Mouse (Mus musculus) ES-Bruce4 (cell line): ENCODE measurements at regions not wholly inside any gene's neighbourhood (a gene's known extent, or its start where the extent isn't known, plus 50 kb on each side); places are given as distances from the start of the nearest gene placed in this dataset.
A peak's percentile ranks its signal among the peaks of the same experiment; 100 is the strongest.

ENCODE experiments used
- H3K27ac ChIP-seq: 2 replicates; pipeline ENCODE4 v1.5.1; 2012; ENCODE audit warnings: low read length, inconsistent platforms; ENCODE audit not compliant: insufficient read depth
- H3K27me3 ChIP-seq: 2 replicates; pipeline ENCODE4 v1.6.1; 2012; ENCODE audit warnings: mild to moderate bottlenecking, low read length, inconsistent platforms; ENCODE audit not compliant: control insufficient read depth, poor library complexity, insufficient read depth, severe bottlenecking
- H3K36me3 ChIP-seq: 2 replicates; pipeline ENCODE4 v1.6.1; 2012; ENCODE audit warnings: inconsistent platforms, mild to moderate bottlenecking, low read length, moderate library complexity; ENCODE audit not compliant: control insufficient read depth, poor library complexity, insufficient read depth, severe bottlenecking
- H3K4me1 ChIP-seq: one replicate; pipeline ENCODE4 v1.8.1; 2011; ENCODE audit warnings: low read length; ENCODE audit not compliant: control insufficient read depth, insufficient read depth
- H3K4me3 ChIP-seq: 2 replicates; pipeline ENCODE4 v1.5.1; 2011; ENCODE audit warnings: low read depth, mild to moderate bottlenecking, low read length
- H3K9ac ChIP-seq: 2 replicates; pipeline ENCODE4 v1.6.1; 2012; ENCODE audit warnings: low read depth, mild to moderate bottlenecking, inconsistent platforms; ENCODE audit not compliant: poor library complexity, severe bottlenecking
- H3K9me3 ChIP-seq: replicated peaks from 2 replicates; pipeline ENCODE4 v1.6.1; 2012; ENCODE audit warnings: mild to moderate bottlenecking, low read length, inconsistent platforms; ENCODE audit not compliant: control insufficient read depth, poor library complexity, insufficient read depth, severe bottlenecking
- CTCF ChIP-seq: IDR thresholded peaks from one replicate; pipeline ENCODE4 v1.8.1; 2011; ENCODE audit warnings: low read depth, low read length
- EP300 ChIP-seq: IDR thresholded peaks from 2 replicates; pipeline ENCODE4 v1.6.1; 2011; ENCODE audit warnings: low read depth, low read length; ENCODE audit not compliant: insufficient read depth
- POLR2A ChIP-seq: IDR thresholded peaks from one replicate; pipeline ENCODE4 v1.8.1; 2011; ENCODE audit warnings: low read length; ENCODE audit not compliant: insufficient read depth

DNA sequence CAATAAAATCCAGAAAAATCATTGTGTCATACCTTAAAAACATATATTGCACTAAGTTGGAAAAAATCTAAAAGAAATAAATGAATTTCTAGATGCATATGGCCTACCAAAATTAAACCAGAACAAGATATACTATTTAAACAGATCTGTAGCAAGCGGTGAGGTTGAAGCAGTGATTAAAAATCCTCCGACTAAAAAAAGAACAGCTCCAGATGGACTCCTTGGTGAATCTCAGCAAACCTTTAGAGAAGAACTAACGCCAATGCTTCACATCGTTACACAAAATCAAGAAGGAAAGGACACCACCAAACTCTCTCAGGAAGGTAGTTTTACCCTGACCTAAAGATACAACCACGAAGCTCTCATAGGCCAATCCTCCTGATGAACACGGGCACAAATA, 63.9 kb upstream of the Ptgfrn start:
- Histone ChIP-seq H3K4me3 (no peak overlapping the region), H3K4me1 (no peaks in the 10 kb centered on the region), H3K36me3 (no peaks in the 10 kb centered on the region), H3K27ac (no peak overlapping the region), H3K9me3 (peaks cover 5% of the 10 kb centered on the region), H3K9ac (no peak overlapping the region), H3K27me3 (no peaks in the 10 kb centered on the region; the same call in 1 of the 2 replicates)
- no peak for TF ChIP-seq EP300
- TF ChIP-seq CTCF = no peak
- TF ChIP-seq POLR2A = no peak

DNA sequence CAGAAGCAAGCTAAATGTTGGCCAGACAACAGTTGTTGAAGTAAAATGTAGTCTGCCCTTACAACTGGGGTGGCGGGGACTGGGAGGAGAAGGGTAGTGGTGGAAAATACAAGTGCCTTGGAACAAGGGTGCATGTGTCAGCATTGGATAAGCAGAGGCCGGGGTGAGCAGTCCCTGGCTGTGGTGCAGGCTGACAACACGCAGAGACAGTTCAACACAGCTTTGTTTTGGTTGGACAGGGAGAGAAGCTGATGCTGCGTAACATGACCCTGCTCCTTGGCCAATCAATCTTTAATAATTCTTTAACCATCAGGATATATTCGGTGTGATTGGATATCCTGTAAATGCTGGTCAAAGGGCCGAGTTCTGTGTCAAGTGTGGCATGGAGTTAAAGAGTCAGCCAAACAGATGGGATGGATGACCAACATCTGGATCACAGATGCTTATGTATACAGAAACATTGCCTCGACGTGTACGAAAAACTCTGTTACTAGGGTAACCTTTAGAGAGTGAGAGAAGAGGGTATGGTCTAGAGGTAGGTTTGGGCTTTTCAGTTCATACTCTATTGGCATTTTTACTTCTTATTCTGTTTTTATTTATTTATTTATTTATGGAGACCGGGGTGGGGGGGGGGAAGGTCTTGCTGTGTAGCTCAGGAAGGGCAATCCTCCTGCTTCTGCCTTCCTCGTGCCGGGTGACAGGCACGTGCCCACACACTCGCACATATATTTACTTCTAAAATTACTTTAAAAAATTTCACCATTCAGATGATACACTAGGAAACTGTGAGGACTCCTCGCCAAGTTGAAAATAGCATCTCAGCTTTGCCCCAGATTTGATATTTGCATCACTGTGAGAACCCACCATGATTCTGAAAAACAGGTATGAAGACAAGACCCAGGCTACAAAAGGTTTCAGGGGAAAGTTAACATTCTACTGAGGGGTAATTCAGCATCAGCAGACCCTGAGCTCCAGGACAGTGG, 60.2 kb upstream of the Ptgfrn start:
- H3K36me3 ChIP-seq = no peaks in the 10 kb centered on the region
- H3K4me3 ChIP-seq = no peak overlapping the region
- no peak overlapping the region for H3K27ac ChIP-seq
- no peak overlapping the region for H3K9ac ChIP-seq
- no peaks in the 10 kb centered on the region for H3K27me3 ChIP-seq
- H3K4me1 ChIP-seq = peaks cover 18% of the 10 kb centered on the region
- TF ChIP-seq EP300 (no peak), CTCF (no peak), POLR2A (no peak)
- no peaks in the 10 kb centered on the region; the same call in 1 of the 2 replicates for H3K9me3 ChIP-seq

DNA sequence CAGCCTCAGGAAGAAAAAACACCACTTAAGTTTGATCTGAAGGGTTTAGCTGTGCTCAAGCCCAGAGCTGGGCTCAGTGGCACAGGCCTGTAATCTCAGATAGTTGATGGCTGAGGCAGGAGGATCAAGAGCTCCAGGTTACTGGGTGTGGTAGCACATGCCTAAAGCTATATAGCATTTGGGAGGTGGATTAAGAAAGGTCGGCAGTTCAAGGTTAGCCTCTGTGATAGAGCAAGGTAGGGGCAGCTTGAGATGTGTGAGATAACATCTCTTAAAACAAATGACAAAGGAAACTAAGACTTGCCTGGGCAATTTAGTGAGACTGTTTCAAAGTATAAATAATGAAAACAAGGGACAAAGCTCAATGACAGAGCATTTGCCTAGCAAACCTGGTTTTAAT, 56.9 kb upstream of the Ptgfrn start:
- Histone ChIP-seq H3K4me3 (no peak overlapping the region), H3K4me1 (peaks cover 27% of the 10 kb centered on the region), H3K36me3 (no peaks in the 10 kb centered on the region), H3K9ac (no peak overlapping the region), H3K27ac (peak overlapping the region; percentile 45; the same call in 1 of the 2 replicates), H3K9me3 (no peaks in the 10 kb centered on the region; the same call in 1 of the 2 replicates), H3K27me3 (no peaks in the 10 kb centered on the region)
- TF ChIP-seq EP300 (0 out of 2 replicates have a peak, but pooled peaks have one; percentile 8), CTCF (no peak)

DNA sequence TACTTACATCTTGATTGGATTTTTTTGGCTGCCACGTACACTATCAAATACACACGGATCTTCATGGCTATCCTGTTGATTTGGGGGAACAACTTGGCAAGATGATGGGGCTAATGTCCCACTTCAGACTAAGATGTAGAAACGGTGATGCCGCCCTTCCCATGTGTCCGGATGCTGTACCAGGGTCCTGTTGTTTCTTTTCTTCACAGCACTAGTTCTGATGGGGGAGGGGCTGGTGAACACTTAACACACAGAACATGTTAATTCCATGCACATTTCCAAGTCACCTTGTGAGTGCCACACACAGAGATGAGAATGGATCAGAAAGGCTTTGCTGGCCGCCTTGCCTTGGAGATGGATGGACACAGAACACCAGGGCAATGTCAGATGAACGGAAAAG, 56.5 kb upstream of the Ptgfrn start:
- Histone ChIP-seq H3K4me3 (no peak overlapping the region), H3K9ac (no peak overlapping the region), H3K9me3 (no peaks in the 10 kb centered on the region; the same call in 1 of the 2 replicates), H3K36me3 (no peaks in the 10 kb centered on the region), H3K27ac (0 out of 2 replicates have a peak overlapping the region, but pooled peaks have one; percentile 23), H3K4me1 (peaks cover 27% of the 10 kb centered on the region), H3K27me3 (no peaks in the 10 kb centered on the region)
- no peak for TF ChIP-seq EP300
- no peak for TF ChIP-seq CTCF
- no peak for TF ChIP-seq POLR2A

DNA sequence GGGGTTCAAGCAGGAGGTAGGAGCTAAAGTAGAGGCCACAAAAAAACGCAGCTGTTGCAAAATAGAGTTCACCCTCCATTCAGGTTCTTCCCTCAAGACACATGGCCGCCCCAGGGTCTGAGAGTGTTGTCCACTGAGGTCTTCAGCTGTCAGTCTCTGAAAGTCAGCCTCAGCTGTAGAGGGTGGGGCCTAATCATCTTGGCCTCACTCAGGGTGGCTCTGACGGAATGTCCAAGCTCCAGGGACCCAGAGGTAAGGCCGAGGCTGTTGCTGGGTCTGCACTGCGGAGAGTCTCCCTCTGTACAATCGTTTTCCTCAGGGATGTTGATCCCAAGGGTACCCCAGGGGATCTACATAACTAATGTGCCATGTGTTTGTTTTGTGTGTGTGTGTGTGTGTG, 55.2 kb upstream of the Ptgfrn start:
- H3K4me1 ChIP-seq = peaks cover 27% of the 10 kb centered on the region

GRCm38 (mm10) chr3:101164771-101165170, 54.7 kb upstream of the Ptgfrn start:
- peak overlapping the region; percentile 94 for H3K27ac ChIP-seq
- no peak overlapping the region for H3K4me3 ChIP-seq
- peaks cover 27% of the 10 kb centered on the region for H3K4me1 ChIP-seq
- no peak for TF ChIP-seq POLR2A
- peak; percentile 83; the same call in 1 of the 2 replicates for TF ChIP-seq EP300
- no peaks in the 10 kb centered on the region for H3K27me3 ChIP-seq
- H3K9me3 ChIP-seq = no peaks in the 10 kb centered on the region
- no peaks in the 10 kb centered on the region for H3K36me3 ChIP-seq
- 0 out of 2 replicates have a peak overlapping the region, but pooled peaks have one; percentile 1 for H3K9ac ChIP-seq

More for the DNA sequence above, 55.2 kb upstream of the Ptgfrn start:
- no peak for TF ChIP-seq POLR2A
- TF ChIP-seq CTCF = no peak
- no peak for TF ChIP-seq EP300
- Histone ChIP-seq H3K4me3 (no peak overlapping the region), H3K9me3 (no peaks in the 10 kb centered on the region), H3K9ac (0 out of 2 replicates have a peak overlapping the region, but pooled peaks have one; percentile 1), H3K27ac (peak overlapping the region; percentile 94), H3K36me3 (no peaks in the 10 kb centered on the region), H3K27me3 (no peaks in the 10 kb centered on the region)
